Mouse (Mus musculus) intestine, embryonic 14.5 days (tissue): Measurements from ENCODE around the gene Ptbp3. TPM values are rescaled to one million over a fixed set of nuclear protein-coding genes. Genes with fewer than 3 reads are reported as not detected.
A peak's percentile ranks its signal among the peaks of the same experiment; 100 is the strongest.

Experiments used
- ATAC-seq: fragments of 200-750 bp; cut with Nextera tagmentation; replicated peaks from 2 replicates; pipeline ENCODE4 v1.8.0; 2017; ENCODE audit warnings: low read depth, moderate number of reproducible peaks, moderate TSS enrichment, moderate library complexity; ENCODE audit not compliant: low FRiP score, low TSS enrichment
- DNase-seq: peaks from one replicate; pipeline ENCODE4 v3.0.0-alpha.2; 2018; ENCODE audit warnings: low spot score
- H3K27ac ChIP-seq: fragments of 300-500 bp; sonication (generic); 2 replicates; pipeline ENCODE4 v1.5.1; 2014; ENCODE audit warnings: low read depth, mild to moderate bottlenecking, control low read depth
- H3K27me3 ChIP-seq: fragments of 300-500 bp; sonication (generic); replicated peaks from 2 replicates; pipeline ENCODE4 v1.6.1; 2014; ENCODE audit warnings: low read length, control low read depth; ENCODE audit not compliant: control insufficient read depth, insufficient read depth
- H3K36me3 ChIP-seq: fragments of 300-500 bp; sonication (generic); 2 replicates; pipeline ENCODE4 v1.6.1; 2014; ENCODE audit warnings: low read length, control low read depth; ENCODE audit not compliant: control insufficient read depth, insufficient read depth
- H3K4me1 ChIP-seq: fragments of 300-500 bp; sonication (generic); replicated peaks from 2 replicates; pipeline ENCODE4 v1.6.1; 2014; ENCODE audit warnings: low read length, control low read depth, mixed read lengths; ENCODE audit not compliant: control insufficient read depth, insufficient read depth
- H3K4me2 ChIP-seq: fragments of 300-500 bp; sonication (generic); 2 replicates; pipeline ENCODE4 v1.6.1; 2014; ENCODE audit warnings: low read length
- H3K4me3 ChIP-seq: fragments of 300-500 bp; sonication (generic); 2 replicates; pipeline ENCODE4 v1.5.1; 2014; ENCODE audit warnings: low read depth, low read length, control low read depth, mixed read lengths
- H3K9ac ChIP-seq: fragments of 300-500 bp; sonication (generic); 2 replicates; pipeline ENCODE4 v1.6.1; 2014; ENCODE audit warnings: mild to moderate bottlenecking, low read length
- H3K9me3 ChIP-seq: fragments of 300-500 bp; sonication (generic); 2 replicates; pipeline ENCODE4 v1.6.1; 2016; ENCODE audit warnings: low read length, control low read depth; ENCODE audit not compliant: control insufficient read depth
- WGBS: fragments of 180-500 bp; shearing (Covaris S2); extraction: QIAGEN DNeasy Blood & Tissue Kit; methylation state at CpG from one replicate; pipeline ENCODE4 v1.1.7; 2014; 5-methylcytosine and 5-hydroxymethylcytosine counted together
- polyA plus RNA-seq: library from polyadenylated mRNA; unstranded; fragments of >200 nt; fragmentation: Nextera tagmentation; extraction: Ambion mirVana; gene quantifications from 2 replicates; pipeline ENCODE4 v1.2.1, GENCODE M21; 2014

Ptbp3 gene
- 73.7 and 73.8 TPM in 2 replicates for polyA plus RNA-seq

DNA sequence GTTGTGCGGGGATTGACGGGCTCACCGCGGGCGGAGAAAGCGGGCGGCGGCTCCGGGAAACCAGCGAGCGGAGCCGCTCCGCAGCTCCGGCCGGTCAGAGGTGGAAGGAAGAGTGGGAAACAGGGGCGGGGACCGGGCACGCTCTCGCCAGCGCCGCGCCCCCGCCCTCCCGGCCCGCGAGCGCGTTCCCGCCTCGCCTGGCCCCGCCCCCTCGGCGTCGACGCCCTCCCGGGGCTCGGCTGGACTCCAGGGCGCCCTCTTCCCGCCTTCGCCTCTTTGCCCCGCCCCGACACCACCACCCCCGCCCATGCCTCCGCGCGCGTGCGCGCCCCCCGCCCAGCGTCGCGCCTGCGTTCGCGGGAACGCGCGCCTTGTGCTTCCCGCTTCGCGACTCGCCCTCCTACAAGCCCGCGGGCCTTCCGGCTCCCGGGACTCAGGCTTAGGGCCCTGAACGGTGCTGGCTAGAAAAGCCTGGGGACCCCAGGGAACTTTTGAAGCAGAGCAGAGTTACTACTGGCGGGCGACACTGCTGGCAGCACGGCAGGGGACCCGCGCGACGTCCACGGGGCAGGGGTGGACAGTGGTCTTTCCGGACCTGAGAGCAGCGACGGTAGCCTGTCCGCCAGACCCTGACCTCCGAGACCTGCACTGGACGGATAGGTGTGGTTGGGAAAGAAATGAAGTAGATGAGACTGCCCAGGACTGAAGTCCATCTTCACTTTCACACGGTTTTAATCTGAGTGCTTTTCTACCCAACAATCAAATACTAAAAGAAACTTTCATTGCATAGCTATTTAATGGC is at the start of gene Ptbp3:
Ptbp3 (minus strand) TSS at position 190 of the 802 bp plus-strand sequence.
- ATAC-seq (peak; percentile 91), DNase-seq (peak; percentile 95)
- Histone ChIP-seq H3K4me2 (peak within 1 kb of the TSS; percentile 94), H3K9ac (peak within 1 kb of the TSS; percentile 94), H3K27ac (peak within 1 kb of the TSS; percentile 96), H3K4me1 (peaks cover 16% of the 10 kb centered on the region), H3K36me3 (no peaks in the 10 kb centered on the region), H3K27me3 (no peaks in the 10 kb centered on the region), H3K4me3 (peak within 1 kb of the TSS; percentile 88), H3K9me3 (no peaks in the 10 kb centered on the region)
- WGBS: under 1% methylated on average over 67 of the region's 83 CpGs

DNA sequence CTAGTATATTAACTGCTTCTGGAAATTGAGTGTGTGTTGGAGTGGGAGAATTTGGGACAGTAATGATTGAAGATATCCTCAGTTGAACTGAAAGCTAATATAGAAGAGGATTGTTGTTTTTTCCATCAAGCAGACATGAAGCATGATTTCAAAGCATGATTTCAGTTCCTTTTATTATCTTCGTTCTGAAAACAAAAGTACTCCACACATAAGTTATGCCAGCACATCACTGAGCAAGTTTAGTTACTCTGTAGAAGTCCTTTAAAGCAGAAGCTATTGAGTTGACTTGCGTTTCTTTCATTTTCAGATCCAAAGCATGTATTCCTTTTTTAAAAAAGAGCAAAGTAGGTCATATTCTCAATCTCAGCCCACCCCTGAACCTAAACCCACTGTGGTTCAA is 47.4 kb upstream of the Ptbp3 start:
- no peak for ATAC-seq
- H3K4me1 ChIP-seq: no peaks in the 10 kb centered on the region
- DNase-seq: no peak

DNA sequence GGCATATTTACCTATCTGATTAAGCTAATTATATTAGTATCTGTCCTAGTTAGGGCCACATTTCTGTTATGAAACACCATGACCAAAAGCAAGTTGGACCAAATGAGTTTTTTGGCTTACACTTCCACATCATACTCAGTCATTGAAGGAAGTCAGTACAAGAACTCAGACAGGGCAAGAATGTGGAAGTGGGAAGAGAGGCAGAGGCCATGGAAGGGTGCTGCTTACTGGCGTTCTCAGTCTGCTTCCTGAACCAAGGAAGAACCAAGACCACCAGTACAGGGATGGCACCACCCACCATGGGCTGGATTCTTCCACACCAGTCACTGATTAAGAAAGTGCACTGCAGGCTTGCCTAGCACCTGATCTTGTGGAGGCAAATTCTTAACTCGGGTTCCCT is 45.5 kb upstream of the Ptbp3 start:
- H3K4me2 ChIP-seq: no peak overlapping the region
- H3K36me3 ChIP-seq: no peaks in the 10 kb centered on the region; the same call in 1 of the 2 replicates
- H3K4me1 ChIP-seq: no peaks in the 10 kb centered on the region
- H3K4me3 ChIP-seq: no peak overlapping the region
- no peak for ATAC-seq
- H3K27ac ChIP-seq: no peak overlapping the region
- 81% methylated on average over 2 of the region's 2 CpGs for WGBS
- H3K9me3 ChIP-seq: no peaks in the 10 kb centered on the region
- H3K27me3 ChIP-seq: no peaks in the 10 kb centered on the region
- no peak for DNase-seq
- H3K9ac ChIP-seq: no peak overlapping the region

More for the DNA sequence above, 47.4 kb upstream of the Ptbp3 start:
- H3K9me3 ChIP-seq: no peaks in the 10 kb centered on the region
- no peak overlapping the region for H3K27ac ChIP-seq
- H3K9ac ChIP-seq: no peak overlapping the region
- 82% methylated on average over 2 of the region's 2 CpGs for WGBS
- no peak overlapping the region for H3K4me3 ChIP-seq
- H3K4me2 ChIP-seq: no peak overlapping the region
- H3K36me3 ChIP-seq: no peaks in the 10 kb centered on the region; the same call in 1 of the 2 replicates
- H3K27me3 ChIP-seq: no peaks in the 10 kb centered on the region

DNA sequence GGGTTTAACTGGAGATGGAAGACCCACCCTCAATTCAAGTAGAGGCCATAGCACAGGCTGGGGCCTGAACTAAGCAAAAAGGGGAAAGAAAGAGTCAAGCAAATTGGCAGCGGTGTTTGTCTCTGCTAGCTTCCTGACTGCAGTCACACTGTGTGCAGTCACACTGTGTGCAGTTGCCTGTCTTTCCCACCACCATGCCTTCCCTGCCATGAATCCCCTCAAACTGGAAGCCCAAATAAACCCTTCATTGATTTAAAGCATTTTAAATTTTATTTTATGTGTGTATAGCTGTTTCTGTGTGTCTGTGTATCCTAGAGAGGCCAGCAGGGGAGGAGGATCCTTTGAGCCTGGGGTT is 38.7 kb upstream of the Ptbp3 start:
- H3K4me2 ChIP-seq: no peak overlapping the region
- no peak overlapping the region for H3K9ac ChIP-seq
- H3K4me3 ChIP-seq: no peak overlapping the region
- no peaks in the 10 kb centered on the region for H3K9me3 ChIP-seq
- WGBS: 90% methylated on average over 1 of the region's 1 CpGs
- no peaks in the 10 kb centered on the region for H3K4me1 ChIP-seq
- DNase-seq (no peak), ATAC-seq (no peak)
- no peaks in the 10 kb centered on the region for H3K27me3 ChIP-seq
- H3K27ac ChIP-seq: no peak overlapping the region
- no peaks in the 10 kb centered on the region for H3K36me3 ChIP-seq

DNA sequence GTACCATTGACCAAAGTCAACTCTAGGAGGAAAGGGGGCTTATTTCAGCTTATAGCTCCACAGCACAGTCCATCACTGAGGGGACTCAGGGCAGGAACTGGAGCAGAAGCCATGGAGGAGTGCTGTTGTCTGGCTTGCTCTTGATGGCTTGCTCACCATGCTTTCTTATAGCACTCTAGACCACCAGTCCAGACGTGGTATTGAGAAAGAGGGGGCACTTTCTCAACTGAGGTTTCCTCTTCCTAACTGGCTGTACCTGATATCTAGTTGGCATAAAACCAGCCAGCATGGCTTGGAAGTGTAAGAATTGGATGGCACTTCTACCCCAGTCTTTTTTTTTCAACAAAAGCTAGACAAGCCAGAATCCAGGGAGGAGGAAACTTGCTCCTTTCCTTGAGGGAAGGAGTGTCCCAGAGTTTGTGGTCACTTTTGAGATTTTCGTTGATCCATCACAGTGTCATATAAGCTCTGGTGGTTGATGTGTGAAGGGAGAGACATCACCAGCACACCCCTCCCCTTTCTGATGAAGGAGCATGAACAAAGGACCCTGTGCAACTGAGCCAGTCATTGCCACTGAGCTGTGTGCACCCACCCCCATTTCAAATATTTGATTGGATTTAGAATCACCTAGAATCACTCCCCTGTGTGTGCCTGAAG is 38.2 kb upstream of the Ptbp3 start:
- Histone ChIP-seq H3K27me3 (no peaks in the 10 kb centered on the region), H3K4me2 (no peak overlapping the region), H3K4me3 (no peak overlapping the region), H3K9me3 (no peaks in the 10 kb centered on the region), H3K4me1 (no peaks in the 10 kb centered on the region), H3K27ac (no peak overlapping the region), H3K9ac (no peak overlapping the region), H3K36me3 (no peaks in the 10 kb centered on the region)
- no peak for DNase-seq
- WGBS: 86% methylated on average over 2 of the region's 2 CpGs
- no peak for ATAC-seq

DNA sequence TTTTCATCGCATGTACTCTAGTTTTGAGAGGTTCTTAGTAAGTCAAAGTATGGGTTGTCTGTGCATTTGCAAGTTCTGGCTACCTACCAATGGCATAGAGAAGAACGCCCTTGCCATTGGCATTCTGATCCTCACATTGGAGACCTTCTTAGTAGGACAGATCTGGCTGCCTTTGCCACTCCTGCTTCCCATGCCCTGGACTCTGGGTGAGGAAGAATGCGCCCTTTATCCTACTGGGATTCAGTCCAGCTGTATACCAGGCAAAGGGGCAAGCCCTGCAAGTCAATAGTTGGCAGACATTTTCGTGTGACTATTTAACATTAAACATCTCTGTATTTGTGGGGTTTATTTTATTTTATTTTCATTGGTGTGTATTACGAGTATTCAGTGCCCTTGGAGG is 35.9 kb upstream of the Ptbp3 start:
- no peaks in the 10 kb centered on the region for H3K36me3 ChIP-seq
- H3K4me1 ChIP-seq: peaks cover 10% of the 10 kb centered on the region; the same call in 1 of the 2 replicates
- H3K9me3 ChIP-seq: no peaks in the 10 kb centered on the region
- H3K9ac ChIP-seq: no peak overlapping the region
- no peak overlapping the region for H3K4me2 ChIP-seq
- H3K27ac ChIP-seq: no peak overlapping the region
- H3K27me3 ChIP-seq: no peaks in the 10 kb centered on the region
- DNase-seq (no peak), ATAC-seq (no peak)
- no peak overlapping the region for H3K4me3 ChIP-seq
- WGBS: 83% methylated on average over 5 of the region's 5 CpGs

DNA sequence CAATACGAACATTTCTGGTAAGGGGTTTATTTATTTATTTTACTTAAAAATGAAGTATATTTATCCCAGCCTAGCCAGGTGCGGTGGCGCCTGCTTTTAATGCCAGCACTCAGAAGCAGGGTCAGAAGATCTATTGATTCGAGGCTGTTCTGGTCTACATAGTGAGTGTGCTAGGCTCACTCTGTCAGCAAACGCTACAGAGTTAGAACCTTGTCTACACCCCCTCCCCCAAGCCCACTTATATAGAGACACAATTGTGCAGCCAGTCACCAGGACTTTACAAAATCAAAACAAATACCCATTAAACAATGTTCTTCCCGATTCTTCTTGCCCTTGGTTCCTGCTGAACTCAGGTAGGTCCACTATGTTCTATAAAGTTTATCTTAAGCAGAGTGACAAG is 33.0 kb upstream of the Ptbp3 start:
- peak overlapping the region; percentile 54 for H3K4me3 ChIP-seq
- H3K36me3 ChIP-seq: no peaks in the 10 kb centered on the region
- 22% methylated on average over 6 of the region's 6 CpGs for WGBS
- ATAC-seq (no peak), DNase-seq (no peak)
- H3K9me3 ChIP-seq: no peaks in the 10 kb centered on the region
- peaks cover 12% of the 10 kb centered on the region; the same call in 1 of the 2 replicates for H3K4me1 ChIP-seq
- H3K9ac ChIP-seq: peak overlapping the region; percentile 50
- peak overlapping the region; percentile 91 for H3K4me2 ChIP-seq
- H3K27ac ChIP-seq: no peak overlapping the region
- no peaks in the 10 kb centered on the region for H3K27me3 ChIP-seq

DNA sequence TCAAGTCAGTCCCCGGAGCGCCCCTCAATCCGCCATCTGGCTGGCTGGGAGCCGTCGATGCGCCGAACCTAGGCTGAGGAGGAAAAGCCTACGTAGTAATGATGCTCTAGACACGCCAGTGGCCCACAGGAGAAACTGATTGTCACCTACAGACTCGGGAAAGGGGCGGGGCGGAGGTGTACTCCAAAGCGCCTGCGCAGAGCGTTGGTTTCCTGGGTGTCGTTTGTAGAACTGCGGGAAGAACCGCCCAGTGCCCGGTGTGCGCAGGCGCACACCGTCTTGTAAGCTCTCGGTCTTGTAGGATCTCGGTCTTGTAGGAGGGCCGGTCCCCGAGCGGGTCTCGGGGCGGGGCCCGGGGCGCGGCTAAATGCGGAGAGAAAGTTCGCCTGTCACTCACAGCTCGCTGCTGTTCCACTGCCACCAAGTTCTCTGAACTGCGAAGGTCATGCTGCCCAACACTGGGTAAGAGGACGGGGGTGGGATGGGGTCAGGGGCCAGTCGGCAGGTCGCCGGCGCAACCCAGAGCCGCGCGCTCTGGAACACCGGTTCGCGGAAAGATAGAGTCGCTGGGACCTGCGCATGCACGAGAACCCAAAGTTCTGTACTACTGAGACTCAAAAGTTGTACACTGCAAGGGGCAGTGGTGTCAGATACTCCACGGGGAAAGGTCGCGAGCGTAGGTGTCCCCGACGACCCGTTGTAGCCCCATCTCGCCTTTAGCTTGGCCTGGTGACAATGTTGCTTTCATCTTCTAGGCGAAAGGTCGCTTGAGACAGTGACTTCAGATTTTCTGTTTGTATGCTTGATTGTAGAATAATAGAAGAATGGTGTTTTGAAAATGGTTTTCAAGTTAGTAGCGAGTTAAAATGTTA is 32.4 kb upstream of the Ptbp3 start, which contains the start of gene Hsdl2:
Hsdl2 (plus strand) TSS at position 250 of the 872 bp plus-strand sequence.
- H3K9me3 ChIP-seq: no peaks in the 10 kb centered on the region
- WGBS: under 1% methylated on average over 61 of the region's 61 CpGs

More for the DNA sequence above, 32.4 kb upstream of the Ptbp3 start, which contains the start of gene Hsdl2:
- Histone ChIP-seq H3K4me3 (peak within 1 kb of the TSS; percentile 54), H3K36me3 (no peaks in the 10 kb centered on the region), H3K4me2 (peak within 1 kb of the TSS; percentile 91), H3K9ac (peak within 1 kb of the TSS; percentile 50), H3K27ac (peak within 1 kb of the TSS; percentile 66), H3K27me3 (no peaks in the 10 kb centered on the region), H3K4me1 (peaks cover 12% of the 10 kb centered on the region; the same call in 1 of the 2 replicates)
- ATAC-seq (peak; percentile 96), DNase-seq (peak; percentile 96)
